Mouse (Mus musculus): ENCODE results near the gene Hes1.

GRCm38 (mm10) chr16:30058974-30059717 lies 5.0 kb upstream of the Hes1 start:
- TF ChIP-seq CTCF (IDR thresholded peaks at IDR 0.05; ENCODE audit: low read depth) (no peak), EP300 (IDR thresholded peaks at IDR 0.05; ENCODE audit: low read depth) (no peak)
